Mouse (Mus musculus): ENCODE results near the gene Gcm2. TPM values are rescaled to one million over a fixed set of nuclear protein-coding genes. Genes with fewer than 3 reads are reported as not detected.

The Gcm2 gene
- total RNA-seq (2021), result not detected

DNA sequence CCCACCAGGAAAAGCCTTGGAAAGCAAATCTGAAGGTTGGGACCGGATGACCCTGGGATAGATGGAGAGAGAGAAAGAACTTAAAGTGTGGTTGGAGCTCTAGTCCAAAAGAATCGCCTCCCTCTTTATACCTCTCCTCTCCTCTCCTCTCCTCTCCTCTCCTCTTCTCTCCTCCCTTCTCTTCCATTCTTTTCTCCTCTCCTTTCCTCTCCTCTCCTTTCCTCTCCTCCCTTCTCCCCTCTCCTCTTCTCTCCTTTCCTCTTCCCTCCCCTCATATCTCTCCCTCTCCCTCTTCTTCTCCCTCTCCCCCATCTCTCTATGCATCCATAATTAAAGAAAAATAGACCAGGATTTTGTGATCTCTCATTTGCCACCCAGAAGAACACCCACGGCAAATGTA, at the start of gene Gcm2:
TSS of gene Gcm2 (minus strand) at position 101 of the 400 bp plus-strand sequence.
- DNase-seq (ENCODE audit: low spot score in 2 of 2), result no peak
- intact Hi-C loops (cut with DNase I), result no loop called here

DNA sequence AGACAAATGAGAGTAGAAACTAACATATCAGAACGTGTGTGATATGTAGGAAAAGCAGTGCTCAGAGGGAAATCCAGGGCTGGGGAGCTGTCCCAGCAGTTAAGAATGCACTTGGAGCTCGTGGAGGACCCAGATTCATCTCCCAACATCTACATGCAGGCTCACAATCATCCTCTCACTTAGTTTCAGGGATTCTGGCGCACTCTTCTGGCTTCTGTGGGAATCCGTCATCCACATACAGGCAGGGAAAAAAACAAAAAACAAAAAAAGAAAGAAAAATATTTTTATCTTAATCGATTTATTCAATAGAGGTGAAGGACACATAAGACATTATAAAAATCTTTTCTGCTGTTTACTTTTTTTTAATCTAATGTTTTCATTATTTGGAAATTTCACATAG, 47.6 kb upstream of the Gcm2 start:
- DNase-seq (ENCODE audit: low spot score in 2 of 2), result peak in 1 of 2 experiments; percentile 3
- intact Hi-C loops (cut with DNase I), result loop anchor here (10.0 kb wide), 1 partner anchor 374 kb away; no protein-coding TSS in a partner anchor

DNA sequence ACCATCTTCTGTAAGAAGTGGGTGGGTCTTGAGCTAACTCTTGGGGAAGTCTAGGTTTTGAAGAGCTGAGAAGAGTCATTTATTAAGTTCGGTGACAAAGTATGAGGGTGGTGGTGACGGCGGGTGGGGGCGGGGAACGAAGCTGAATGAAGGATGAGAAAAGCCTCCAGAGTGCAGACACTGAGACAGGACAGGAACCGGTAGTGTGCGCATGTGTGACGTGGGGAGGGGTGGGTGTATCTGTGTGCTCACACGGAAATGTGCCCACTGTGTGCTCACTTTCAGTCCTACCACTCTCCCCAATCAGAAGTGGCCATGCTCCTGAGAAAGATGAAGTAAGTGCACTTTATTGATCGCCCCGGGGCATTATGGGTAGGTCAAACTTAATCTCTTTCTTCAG, 42.3 kb upstream of the Gcm2 start:
- DNase-seq (ENCODE audit: low spot score in 2 of 2), result no peak
- intact Hi-C loops (cut with DNase I), result loop anchor here (10.0 kb wide), 1 partner anchor 368 kb away; no protein-coding TSS in a partner anchor

GRCm38 (mm10) chr13:41146271-41146670, 35.4 kb upstream of the Gcm2 start:
- DNase-seq (ENCODE audit: low spot score in 2 of 2), result peak; percentile 58 to 77
- intact Hi-C loops (cut with DNase I), result loop anchor here (1.0 kb wide), 1 partner anchor 92 kb away; no protein-coding TSS in a partner anchor

DNA sequence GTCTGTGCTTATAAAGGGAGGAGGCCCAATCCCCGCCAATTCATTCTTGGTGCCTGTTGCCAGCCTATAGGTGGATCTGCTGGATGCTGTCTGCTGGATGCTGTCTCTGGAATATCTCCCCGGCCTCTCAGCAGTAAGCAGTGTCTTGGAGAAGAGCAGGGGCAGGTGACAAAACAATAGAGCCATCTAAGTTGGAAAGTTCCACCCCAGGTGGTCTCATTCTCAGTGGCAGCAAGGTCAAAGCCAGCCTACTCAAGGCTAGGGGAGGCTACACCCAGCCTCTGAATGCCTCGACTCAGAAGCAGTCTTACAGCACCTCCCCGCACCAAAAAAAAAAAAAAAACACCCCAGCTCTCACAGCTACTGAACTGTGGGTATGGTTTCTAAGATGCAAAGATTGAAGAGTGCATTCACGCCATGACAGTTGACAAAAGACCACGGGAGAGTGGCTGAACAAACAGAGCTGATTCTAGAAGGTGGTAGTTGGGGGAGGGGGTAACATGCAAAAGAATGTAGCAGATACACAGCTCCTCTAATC, 34.7 kb upstream of the Gcm2 start:
- DNase-seq (ENCODE audit: low spot score in 2 of 2), result no peak
- intact Hi-C loops (cut with DNase I), result no loop called here

DNA sequence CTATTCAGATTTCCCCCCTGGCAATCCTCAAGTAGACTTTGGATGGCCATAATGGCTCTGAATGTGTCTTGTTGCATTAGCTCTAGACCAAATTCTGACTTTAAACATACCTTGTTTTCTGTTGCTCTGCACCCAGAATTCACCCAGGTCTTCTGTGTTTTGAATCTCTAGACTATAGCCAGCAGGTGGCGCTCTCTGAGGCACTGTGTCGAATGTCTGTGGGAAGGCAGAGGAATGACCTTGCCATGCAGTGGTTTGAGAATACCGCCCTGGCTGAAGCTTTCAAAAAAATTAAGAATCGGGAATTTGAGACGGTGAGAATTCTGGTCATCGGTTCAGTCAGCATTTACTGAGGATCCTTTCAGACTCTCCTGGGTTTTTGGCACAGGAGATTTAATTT, 24.1 kb upstream of the Gcm2 start:
- intact Hi-C loops (cut with DNase I), result no loop called here
- peak; percentile 46 to 52 for DNase-seq (ENCODE audit: low spot score in 2 of 2)

DNA sequence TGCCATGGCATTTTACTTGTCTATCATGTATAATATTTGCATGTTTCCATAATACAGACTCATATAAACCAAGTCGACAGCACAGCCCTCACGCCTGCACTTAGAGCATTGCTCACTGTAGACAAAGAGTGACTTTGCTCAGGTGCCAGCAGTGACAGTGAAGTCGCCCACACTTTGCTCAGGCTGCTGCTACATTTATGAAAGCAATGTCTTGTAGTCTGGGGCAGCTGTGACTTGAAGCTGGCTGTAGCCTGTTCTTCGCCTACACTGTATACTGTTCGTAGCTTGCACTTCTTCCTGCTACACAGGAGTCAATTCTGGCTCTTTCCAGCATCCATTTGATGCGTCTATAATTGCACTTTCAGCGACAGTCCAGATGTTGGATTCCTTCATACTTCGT, 18.2 kb upstream of the Gcm2 start:
- intact Hi-C loops (cut with DNase I), result no loop called here
- peak; percentile 31 to 71 for DNase-seq (ENCODE audit: low spot score in 2 of 2)

- intact Hi-C loops (cut with DNase I), result no loop called here
- DNase-seq (ENCODE audit: low spot score in 2 of 2), result no peak
Measured at GRCm38 (mm10) chr13:41128326-41128725, 17.5 kb upstream of the Gcm2 start.

- intact Hi-C loops (cut with DNase I), result no loop called here
Measured at GRCm38 (mm10) chr13:41123666-41124225, 12.9 kb upstream of the Gcm2 start.

DNA sequence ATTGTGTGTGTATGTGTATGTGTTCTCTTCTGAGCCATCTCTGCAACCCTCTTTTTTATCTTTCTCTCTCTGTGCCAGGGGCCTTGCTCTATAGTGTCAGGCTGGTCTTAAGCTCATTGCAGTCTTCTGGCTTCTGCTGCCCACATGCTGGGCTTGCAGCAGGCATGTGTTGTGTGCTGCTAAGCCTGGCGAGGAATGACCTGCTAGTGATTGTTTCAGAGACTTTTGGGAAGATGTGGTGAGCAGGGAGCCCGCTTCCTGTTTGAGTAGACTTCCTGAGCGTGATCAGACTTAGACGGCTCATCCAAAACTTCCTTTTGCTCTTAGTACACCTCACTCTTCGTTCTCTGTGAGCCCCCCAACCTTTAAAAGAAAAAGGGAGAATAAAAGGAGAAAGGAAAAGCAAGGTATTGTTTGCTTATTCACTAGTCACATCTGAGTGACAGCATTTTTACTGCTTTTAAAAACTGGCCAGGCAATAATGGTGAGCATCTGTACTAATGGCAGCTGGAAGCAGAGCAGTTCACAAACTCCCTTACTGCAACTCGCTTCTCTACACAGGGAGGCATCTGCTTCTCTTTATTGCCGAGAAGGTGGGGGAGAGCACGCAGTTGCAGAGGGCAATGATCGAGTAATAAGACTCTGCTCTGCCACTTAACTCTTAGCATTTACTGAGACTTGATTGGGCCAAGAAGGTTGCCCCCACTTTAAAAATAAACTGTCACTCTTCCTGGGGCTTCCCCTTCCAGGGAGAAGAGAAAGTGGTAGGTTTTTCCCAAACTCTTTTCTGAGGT, 8.5 kb upstream of the Gcm2 start:
- peak in 1 of 2 experiments; percentile 5 for DNase-seq (ENCODE audit: low spot score in 2 of 2)

More at GRCm38 (mm10) chr13:41123666-41124225, 12.9 kb upstream of the Gcm2 start:
- no peak for DNase-seq (ENCODE audit: low spot score in 2 of 2)

DNA sequence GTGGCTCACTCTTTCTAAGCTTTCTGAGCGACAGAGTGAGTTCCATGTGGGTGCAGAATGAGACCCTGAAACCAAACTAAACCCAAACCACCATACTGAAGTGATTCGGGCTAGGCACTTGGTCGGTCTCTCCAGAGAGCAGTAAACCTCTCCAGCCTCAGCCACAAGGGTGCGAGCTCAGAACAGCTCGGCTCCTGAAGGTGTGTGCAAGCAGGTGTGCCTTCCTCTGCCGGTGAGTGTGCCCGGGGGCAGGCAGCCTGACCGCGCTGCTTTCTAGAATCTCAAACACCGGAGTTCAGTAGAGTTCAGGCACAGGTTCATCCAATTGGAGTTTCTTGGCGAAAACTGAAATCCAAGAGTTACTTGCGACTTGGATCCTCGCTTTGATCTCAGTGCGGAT, 3.1 kb upstream of the Gcm2 start, which contains the start of gene Sycp2l:
TSS of gene Sycp2l (plus strand) at position 368 of the 400 bp plus-strand sequence.
- intact Hi-C loops (cut with DNase I), result no loop called here
- no peak for DNase-seq (ENCODE audit: low spot score in 2 of 2)

More for the DNA sequence above, 8.5 kb upstream of the Gcm2 start:
- intact Hi-C loops (cut with DNase I), result no loop called here

DNA sequence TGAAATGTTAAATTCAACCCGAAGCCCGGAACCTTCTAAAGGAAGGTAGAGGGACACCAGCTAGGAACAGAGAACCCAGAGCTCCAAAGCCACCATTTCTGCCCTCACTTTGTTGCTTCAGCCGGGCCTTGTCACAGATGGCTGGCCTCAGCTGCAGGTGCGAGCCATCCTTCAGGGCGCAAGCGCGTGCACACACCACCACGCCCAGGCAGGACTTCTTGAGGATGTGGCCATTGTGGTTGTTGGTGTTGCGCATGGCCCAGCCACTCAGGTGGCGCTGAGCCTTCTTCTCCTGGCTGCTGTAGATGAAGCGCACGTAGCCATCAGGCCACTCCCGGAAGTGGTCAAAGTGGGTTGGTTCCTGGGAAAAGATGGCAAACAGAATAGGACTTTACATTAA, 5.3 kb downstream of the Gcm2 start:
- DNase-seq (ENCODE audit: low spot score in 2 of 2), result no peak
- intact Hi-C loops (cut with DNase I), result no loop called here

GRCm38 (mm10) chr13:41103841-41104525, 6.9 kb downstream of the Gcm2 start:
- intact Hi-C loops (cut with DNase I), result no loop called here

DNA sequence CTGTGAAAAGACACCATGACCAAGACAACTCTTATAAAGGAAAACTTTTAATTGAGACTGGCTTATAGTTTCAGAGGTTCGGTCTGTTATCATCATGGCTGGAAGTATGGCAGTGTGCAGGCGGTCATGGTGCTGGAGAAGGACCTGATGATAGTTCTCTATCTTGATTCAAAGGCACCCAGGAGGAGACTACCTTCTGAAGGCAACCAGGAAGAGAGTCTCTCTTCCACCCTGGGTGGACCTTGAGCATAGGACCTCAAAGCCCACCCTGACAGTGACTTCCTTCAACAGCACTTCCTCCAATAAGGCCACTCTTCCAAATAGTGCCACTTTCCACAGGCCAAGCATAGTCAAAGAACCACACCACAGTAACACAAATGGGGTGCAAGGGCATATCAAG, 10.8 kb downstream of the Gcm2 start:
- no peak for DNase-seq (ENCODE audit: low spot score in 2 of 2)
- intact Hi-C loops (cut with DNase I), result no loop called here

More at GRCm38 (mm10) chr13:41103841-41104525, 6.9 kb downstream of the Gcm2 start:
- DNase-seq (ENCODE audit: low spot score in 2 of 2), result no peak

GRCm38 (mm10) chr13:41098325-41098724, 12.5 kb downstream of the Gcm2 start:
- intact Hi-C loops (cut with DNase I), result no loop called here
- no peak for DNase-seq (ENCODE audit: low spot score in 2 of 2)

- DNase-seq (ENCODE audit: low spot score in 2 of 2), result no peak
- intact Hi-C loops (cut with DNase I), result no loop called here
Measured at GRCm38 (mm10) chr13:41097324-41098058, 13.3 kb downstream of the Gcm2 start.

DNA sequence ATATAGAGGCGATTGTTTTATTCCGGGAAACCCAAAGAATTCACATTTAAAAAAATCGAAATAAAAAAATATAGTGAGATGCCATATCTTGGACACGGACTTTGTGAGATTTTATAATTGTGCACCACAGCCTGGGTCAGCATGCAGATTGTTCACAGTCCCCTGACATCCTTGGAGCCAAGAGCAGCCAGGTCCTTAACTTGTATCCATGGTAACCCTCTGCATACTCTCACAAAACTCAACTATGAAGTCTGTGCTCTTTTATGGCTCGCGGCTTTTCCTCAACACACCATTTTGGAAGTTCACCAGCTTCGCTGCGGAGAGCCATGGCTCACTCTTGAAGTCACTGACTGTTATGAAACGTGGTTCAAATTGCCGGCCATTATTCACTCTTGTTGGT, 16.7 kb downstream of the Gcm2 start:
- intact Hi-C loops (cut with DNase I), result no loop called here
- no peak for DNase-seq (ENCODE audit: low spot score in 2 of 2)

GRCm38 (mm10) chr13:41091271-41091670, 19.6 kb downstream of the Gcm2 start:
- DNase-seq (ENCODE audit: low spot score in 2 of 2), result no peak
- intact Hi-C loops (cut with DNase I), result no loop called here

GRCm38 (mm10) chr13:41088746-41089145, 22.1 kb downstream of the Gcm2 start:
- no peak for DNase-seq (ENCODE audit: low spot score in 2 of 2)
- intact Hi-C loops (cut with DNase I), result no loop called here

All from left cerebral cortex, postnatal 25 days (tissue).